Mouse (Mus musculus): Measurements from ENCODE around the gene Cdkal1.

DNA sequence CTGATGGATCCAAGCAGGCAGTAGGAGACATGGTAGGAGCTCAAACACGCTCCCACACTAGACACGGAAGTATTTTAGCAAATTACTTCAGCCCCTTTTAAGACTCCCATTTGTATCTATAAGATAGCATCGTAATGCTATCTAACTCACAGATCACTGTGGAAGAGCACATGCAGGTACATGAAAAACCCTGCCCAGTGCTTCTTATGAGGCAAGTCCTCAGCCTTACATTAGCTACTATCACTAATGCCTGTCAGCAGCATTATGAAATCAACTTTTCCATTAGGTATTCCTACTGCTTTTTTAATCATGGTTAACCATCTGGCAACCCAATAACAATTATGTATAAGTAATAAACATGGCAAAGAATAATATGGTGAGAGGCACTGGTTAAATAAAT is 47.5 kb downstream of the Cdkal1 start:
- TF ChIP-seq CTCF (IDR thresholded peaks at IDR 0.05; ENCODE audit: borderline replicate concordance, extremely low read depth, insufficient read depth, insufficient read length) (no peak), POLR2A (IDR thresholded peaks at IDR 0.05; ENCODE audit: borderline replicate concordance, extremely low read depth, insufficient read depth, insufficient read length, poor library complexity, severe bottlenecking) (no peak)

All from brain, embryonic 14.5 days (tissue).